Mouse (Mus musculus): ENCODE measurements around the gene Ewsr1. TPM values are rescaled to one million over a fixed set of nuclear protein-coding genes. Genes with fewer than 3 reads are reported as not detected.

Gene Ewsr1
- polyA plus RNA-seq, 1 experiment from 2014 or later, result 884 TPM

DNA sequence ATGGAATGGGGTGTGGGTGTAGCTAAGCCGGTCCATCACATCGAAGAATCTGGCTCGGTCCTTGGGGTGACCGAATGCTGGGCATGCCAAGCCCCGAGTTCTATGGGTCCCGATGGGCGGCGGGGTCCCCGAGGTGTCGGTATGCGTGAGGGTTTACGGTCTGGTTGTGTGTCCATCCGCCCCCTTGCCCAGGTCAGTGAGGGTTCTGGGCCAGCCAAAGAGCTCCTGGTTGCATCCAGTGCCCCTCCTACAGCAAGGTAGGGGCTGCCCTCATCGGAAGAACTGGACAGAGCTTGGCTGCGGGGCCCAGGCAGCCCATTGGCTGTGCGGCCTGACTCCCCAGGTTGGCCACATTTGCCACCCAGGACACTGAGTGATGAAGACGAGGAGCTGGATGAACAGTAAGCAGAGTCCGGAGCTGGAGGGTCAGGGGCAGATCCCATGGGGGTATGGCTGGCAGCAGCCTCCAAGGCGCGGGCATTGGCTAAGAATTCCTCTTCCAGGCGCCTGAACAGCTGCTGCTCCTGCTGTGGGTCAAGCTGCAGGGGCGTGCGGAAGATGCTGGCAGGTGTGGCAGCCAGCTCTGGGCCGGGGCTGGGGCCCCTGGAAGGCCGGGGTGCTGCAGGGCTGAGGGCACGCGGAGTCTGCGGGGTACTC lies 38.2 kb downstream of the Ewsr1 start:
- peak overlapping the region; percentile 32 for H3K4me3 ChIP-seq (ENCODE audit: low read length)
- no peak for ATAC-seq (ENCODE audit: low FRiP score, low TSS enrichment)
- H3K4me2 ChIP-seq (replicated peaks; ENCODE audit: low read depth, low read length), result peak overlapping the region; percentile 68
- WGBS, result 63% methylated on average over 28 of the region's 28 CpGs
- H3K36me3 ChIP-seq (ENCODE audit: insufficient read depth, low read length), result no peaks in the 10 kb centered on the region
- no peak overlapping the region for H3K9ac ChIP-seq (replicated peaks; ENCODE audit: low read length)
- H3K27ac ChIP-seq (ENCODE audit: low read length), result no peak overlapping the region
- peaks cover 48% of the 10 kb centered on the region for H3K27me3 ChIP-seq (ENCODE audit: insufficient read depth, low read length)
- peaks cover 74% of the 10 kb centered on the region for H3K4me1 ChIP-seq (ENCODE audit: insufficient read depth, low read length)
- H3K9me3 ChIP-seq (ENCODE audit: low read length), result no peaks in the 10 kb centered on the region

DNA sequence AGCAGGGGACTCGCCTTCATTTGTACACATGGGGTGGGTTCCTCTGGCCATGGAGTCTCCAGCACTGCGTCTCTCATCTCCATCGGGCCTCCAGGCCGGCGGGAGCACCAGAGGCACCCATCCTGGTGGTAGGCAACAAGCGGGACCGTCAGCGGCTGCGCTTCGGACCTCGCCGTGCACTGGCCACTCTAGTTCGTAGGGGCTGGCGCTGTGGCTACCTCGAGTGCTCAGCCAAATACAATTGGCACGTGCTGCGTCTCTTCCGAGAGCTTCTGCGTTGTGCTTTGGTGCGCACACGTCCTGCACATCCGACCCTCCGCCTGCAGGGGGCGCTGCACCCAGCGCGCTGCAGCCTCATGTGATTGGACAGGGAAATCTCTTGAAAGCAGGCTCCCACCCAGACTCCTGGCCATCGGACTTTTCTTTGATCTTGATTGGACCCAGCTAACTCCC lies 39.3 kb downstream of the Ewsr1 start:
- no peak overlapping the region for H3K9ac ChIP-seq (replicated peaks; ENCODE audit: low read length)
- H3K27ac ChIP-seq (ENCODE audit: low read length), result no peak overlapping the region
- no peaks in the 10 kb centered on the region for H3K9me3 ChIP-seq (ENCODE audit: low read length)
- WGBS, result 13% methylated on average over 27 of the region's 27 CpGs
- ATAC-seq (ENCODE audit: low FRiP score, low TSS enrichment), result no peak
- H3K27me3 ChIP-seq (ENCODE audit: insufficient read depth, low read length), result peaks cover 48% of the 10 kb centered on the region
- H3K4me3 ChIP-seq (ENCODE audit: low read length), result no peak overlapping the region
- H3K4me1 ChIP-seq (ENCODE audit: insufficient read depth, low read length), result peaks cover 72% of the 10 kb centered on the region
- no peak overlapping the region for H3K4me2 ChIP-seq (replicated peaks; ENCODE audit: low read depth, low read length)
- H3K36me3 ChIP-seq (ENCODE audit: insufficient read depth, low read length), result no peaks in the 10 kb centered on the region

DNA sequence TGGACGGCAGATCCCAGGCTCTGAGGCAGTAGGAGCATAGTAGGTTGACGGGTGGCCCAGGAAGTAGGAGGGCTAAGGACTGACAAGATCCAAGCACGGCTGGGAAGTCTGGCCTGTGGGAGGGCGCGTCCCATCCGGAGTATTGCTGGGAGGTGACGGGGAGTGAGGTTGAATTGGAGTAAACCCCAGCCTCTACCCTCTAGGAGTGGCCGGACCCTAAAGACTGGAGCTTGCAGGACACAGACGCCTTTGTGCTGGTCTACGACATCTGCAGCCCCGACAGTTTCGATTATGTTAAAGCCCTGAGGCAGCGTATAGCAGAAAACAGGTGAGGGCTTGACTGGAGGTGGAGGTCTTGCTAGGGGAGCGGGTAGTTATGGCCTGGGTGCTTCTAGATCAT lies 39.8 kb downstream of the Ewsr1 start:
- no peak for ATAC-seq (ENCODE audit: low FRiP score, low TSS enrichment)
- H3K9ac ChIP-seq (replicated peaks; ENCODE audit: low read length), result no peak overlapping the region
- 0 out of 2 replicates have a peak overlapping the region, but pooled peaks have one; percentile 7 for H3K4me2 ChIP-seq (replicated peaks; ENCODE audit: low read depth, low read length)
- H3K4me1 ChIP-seq (ENCODE audit: insufficient read depth, low read length), result peaks cover 68% of the 10 kb centered on the region
- H3K36me3 ChIP-seq (ENCODE audit: insufficient read depth, low read length), result no peaks in the 10 kb centered on the region
- peaks cover 48% of the 10 kb centered on the region for H3K27me3 ChIP-seq (ENCODE audit: insufficient read depth, low read length)
- H3K4me3 ChIP-seq (ENCODE audit: low read length), result no peak overlapping the region
- 20% methylated on average over 14 of the region's 14 CpGs for WGBS
- no peaks in the 10 kb centered on the region for H3K9me3 ChIP-seq (ENCODE audit: low read length)
- no peak overlapping the region for H3K27ac ChIP-seq (ENCODE audit: low read length)

DNA sequence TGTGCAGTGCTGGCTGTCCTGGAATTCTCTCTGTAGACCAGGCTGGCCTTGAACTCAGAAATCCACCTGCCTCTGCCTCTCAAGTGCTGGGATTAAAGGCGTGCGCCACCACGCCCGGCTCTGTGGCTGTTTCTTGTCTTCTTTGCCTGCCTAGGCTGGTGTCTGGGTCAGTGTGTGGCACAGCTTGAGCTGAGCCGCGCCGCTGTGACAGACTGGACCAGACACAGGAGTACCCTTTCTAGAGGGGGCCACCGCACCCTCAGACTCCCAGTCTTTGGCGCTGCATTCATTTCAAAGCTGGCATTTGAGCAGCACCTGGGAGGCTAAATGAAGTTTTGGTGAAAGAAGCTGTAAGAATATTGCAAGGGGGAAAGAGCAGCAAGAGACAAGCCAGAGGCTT lies 40.3 kb downstream of the Ewsr1 start:
- H3K27ac ChIP-seq (ENCODE audit: low read length), result no peak overlapping the region
- H3K4me2 ChIP-seq (replicated peaks; ENCODE audit: low read depth, low read length), result 0 out of 2 replicates have a peak overlapping the region, but pooled peaks have one; percentile 93
- H3K9ac ChIP-seq (replicated peaks; ENCODE audit: low read length), result no peak overlapping the region
- ATAC-seq (ENCODE audit: low FRiP score, low TSS enrichment), result no peak
- peaks cover 48% of the 10 kb centered on the region for H3K27me3 ChIP-seq (ENCODE audit: insufficient read depth, low read length)
- WGBS, result 37% methylated on average over 9 of the region's 9 CpGs
- peaks cover 65% of the 10 kb centered on the region for H3K4me1 ChIP-seq (ENCODE audit: insufficient read depth, low read length)
- no peak overlapping the region for H3K4me3 ChIP-seq (ENCODE audit: low read length)
- H3K36me3 ChIP-seq (ENCODE audit: insufficient read depth, low read length), result no peaks in the 10 kb centered on the region
- no peaks in the 10 kb centered on the region for H3K9me3 ChIP-seq (ENCODE audit: low read length)

GRCm38 (mm10) chr11:5057856-5058641 lies 41.0 kb downstream of the Ewsr1 start, which contains the start of gene Rasl10a:
Rasl10a (plus strand) TSS chr11:5058128.
- H3K4me1 ChIP-seq (ENCODE audit: insufficient read depth, low read length), result peaks cover 59% of the 10 kb centered on the region
- ATAC-seq (ENCODE audit: low FRiP score, low TSS enrichment), result no peak; the same call in 1 of the 2 replicates
- no peaks in the 10 kb centered on the region for H3K36me3 ChIP-seq (ENCODE audit: insufficient read depth, low read length)
- no peak within 1 kb of the TSS for H3K27ac ChIP-seq (ENCODE audit: low read length)
- H3K4me2 ChIP-seq (replicated peaks; ENCODE audit: low read depth, low read length), result peak within 1 kb of the TSS; percentile 93
- peaks cover 46% of the 10 kb centered on the region for H3K27me3 ChIP-seq (ENCODE audit: insufficient read depth, low read length)
- peak within 1 kb of the TSS; percentile 63 for H3K9ac ChIP-seq (replicated peaks; ENCODE audit: low read length)
- 1% methylated on average over 76 of the region's 77 CpGs for WGBS
- H3K4me3 ChIP-seq (ENCODE audit: low read length), result peak within 1 kb of the TSS; percentile 55
- H3K9me3 ChIP-seq (ENCODE audit: low read length), result no peaks in the 10 kb centered on the region

- Histone ChIP-seq H3K36me3 (ENCODE audit: insufficient read depth, low read length) (no peaks in the 10 kb centered on the region), H3K4me3 (ENCODE audit: low read length) (peak overlapping the region; percentile 55), H3K4me2 (replicated peaks; ENCODE audit: low read depth, low read length) (peak overlapping the region; percentile 93), H3K27me3 (ENCODE audit: insufficient read depth, low read length) (peaks cover 40% of the 10 kb centered on the region), H3K9me3 (ENCODE audit: low read length) (no peaks in the 10 kb centered on the region), H3K9ac (replicated peaks; ENCODE audit: low read length) (0 out of 2 replicates have a peak overlapping the region, but pooled peaks have one; percentile 63), H3K27ac (ENCODE audit: low read length) (no peak overlapping the region), H3K4me1 (ENCODE audit: insufficient read depth, low read length) (peaks cover 54% of the 10 kb centered on the region)
- ATAC-seq (ENCODE audit: low FRiP score, low TSS enrichment), result no peak
- WGBS, result 12% methylated on average over 8 of the region's 8 CpGs
Observed at GRCm38 (mm10) chr11:5057541-5057855, 41.6 kb downstream of the Ewsr1 start.

DNA sequence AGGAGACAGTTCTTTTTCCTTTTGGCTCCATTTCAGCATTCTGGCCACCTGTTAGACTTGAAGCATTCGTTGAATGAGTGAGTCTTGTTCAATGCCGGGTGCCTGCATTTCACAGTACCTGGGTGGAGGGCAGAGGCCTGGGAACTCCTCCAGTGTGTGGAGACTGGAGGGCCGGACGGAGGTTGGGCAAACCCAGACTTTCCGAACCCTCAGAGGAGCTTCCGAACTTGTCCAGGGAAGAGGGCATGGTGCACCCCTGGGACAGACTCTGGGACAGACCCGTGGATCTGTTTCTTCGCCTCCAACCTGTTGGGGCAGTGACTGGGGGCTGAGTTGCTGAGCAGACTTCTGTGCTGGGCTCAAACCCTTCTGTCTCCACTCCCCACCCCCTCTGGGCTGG lies 42.0 kb downstream of the Ewsr1 start:
- peaks cover 50% of the 10 kb centered on the region for H3K4me1 ChIP-seq (ENCODE audit: insufficient read depth, low read length)
- ATAC-seq (ENCODE audit: low FRiP score, low TSS enrichment), result no peak
- H3K27ac ChIP-seq (ENCODE audit: low read length), result no peak overlapping the region
- no peaks in the 10 kb centered on the region for H3K9me3 ChIP-seq (ENCODE audit: low read length)
- 0 out of 2 replicates have a peak overlapping the region, but pooled peaks have one; percentile 15 for H3K9ac ChIP-seq (replicated peaks; ENCODE audit: low read length)
- H3K4me2 ChIP-seq (replicated peaks; ENCODE audit: low read depth, low read length), result no peak overlapping the region
- H3K36me3 ChIP-seq (ENCODE audit: insufficient read depth, low read length), result no peaks in the 10 kb centered on the region
- WGBS, result 63% methylated on average over 8 of the region's 8 CpGs
- H3K27me3 ChIP-seq (ENCODE audit: insufficient read depth, low read length), result peaks cover 40% of the 10 kb centered on the region
- no peak overlapping the region for H3K4me3 ChIP-seq (ENCODE audit: low read length)

DNA sequence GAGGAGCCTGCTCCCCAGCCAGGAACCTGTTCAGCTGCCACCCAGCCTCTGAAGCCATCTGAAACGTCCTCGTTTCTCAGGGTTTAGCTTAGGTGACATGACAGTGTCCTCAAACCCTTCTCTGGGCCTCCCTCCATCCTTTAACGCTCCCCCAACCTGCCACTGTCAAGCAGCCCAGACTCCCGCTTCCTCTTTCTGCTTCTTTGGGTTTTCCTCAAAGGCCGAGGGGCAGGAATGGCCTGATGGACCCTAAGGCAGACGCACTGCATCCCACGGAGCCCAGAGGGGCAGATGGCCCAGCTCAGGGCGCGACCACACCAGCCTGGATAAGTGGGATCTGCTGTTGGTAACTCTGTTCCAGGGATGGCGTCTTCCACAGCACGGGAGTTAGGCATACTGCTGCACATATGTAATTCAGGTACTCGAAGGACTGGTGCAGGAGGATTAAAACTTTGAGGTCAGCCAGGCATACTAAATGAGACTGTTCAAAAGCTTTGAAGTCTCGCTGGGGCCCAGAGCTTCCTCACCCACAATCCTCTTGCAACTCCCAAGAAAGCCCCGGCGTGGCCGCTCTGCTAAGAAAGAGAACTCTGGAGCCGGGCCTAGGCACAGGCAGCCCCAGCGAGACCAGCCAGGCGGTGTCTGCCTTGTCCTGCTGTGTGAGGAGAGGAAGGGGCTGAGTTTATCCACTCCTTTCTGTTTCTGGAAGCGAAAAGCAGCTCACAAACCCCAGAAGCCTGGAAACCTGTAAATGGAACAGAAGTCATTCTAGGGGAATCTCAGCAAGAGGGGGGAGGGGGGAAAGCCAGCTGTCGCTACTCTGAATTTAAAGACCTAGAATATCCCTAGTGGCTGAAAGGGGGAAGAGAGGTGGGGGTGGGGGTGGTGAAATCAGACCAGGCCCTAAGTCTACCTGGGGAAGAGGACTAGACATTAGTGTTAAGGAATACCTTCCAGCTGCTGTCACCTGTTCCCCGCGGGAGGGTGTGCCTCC lies 42.8 kb downstream of the Ewsr1 start:
- 36% methylated on average over 23 of the region's 23 CpGs for WGBS
- H3K4me1 ChIP-seq (ENCODE audit: insufficient read depth, low read length), result peaks cover 46% of the 10 kb centered on the region
- no peak overlapping the region for H3K4me3 ChIP-seq (ENCODE audit: low read length)
- no peak overlapping the region for H3K4me2 ChIP-seq (replicated peaks; ENCODE audit: low read depth, low read length)
- H3K27ac ChIP-seq (ENCODE audit: low read length), result no peak overlapping the region
- H3K9me3 ChIP-seq (ENCODE audit: low read length), result no peaks in the 10 kb centered on the region
- peaks cover 40% of the 10 kb centered on the region for H3K27me3 ChIP-seq (ENCODE audit: insufficient read depth, low read length)
- no peaks in the 10 kb centered on the region for H3K36me3 ChIP-seq (ENCODE audit: insufficient read depth, low read length)
- H3K9ac ChIP-seq (replicated peaks; ENCODE audit: low read length), result peak overlapping the region; percentile 42; the same call in 1 of the 2 replicates
- ATAC-seq (ENCODE audit: low FRiP score, low TSS enrichment), result no peak

DNA sequence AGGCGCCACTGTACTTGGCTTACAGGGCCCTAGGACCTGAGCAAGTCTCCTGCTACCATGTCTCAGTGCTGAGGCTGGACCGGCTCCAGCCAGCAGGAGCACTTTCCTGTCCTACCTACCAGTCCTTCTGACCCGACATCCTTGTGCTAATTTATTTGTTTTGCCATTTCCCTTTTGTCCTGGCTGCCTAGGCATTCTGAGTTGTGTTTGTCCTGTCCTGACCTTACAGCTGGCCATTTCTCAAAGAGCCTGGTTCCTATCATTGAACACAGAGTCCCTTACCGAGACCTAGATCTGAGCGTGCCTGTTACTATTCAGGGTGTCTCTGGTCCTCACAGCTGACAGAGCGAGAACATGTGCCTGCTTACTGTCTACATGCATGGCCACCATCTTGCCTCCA lies 44.2 kb downstream of the Ewsr1 start:
- ATAC-seq (ENCODE audit: low FRiP score, low TSS enrichment), result no peak
- H3K4me3 ChIP-seq (ENCODE audit: low read length), result no peak overlapping the region
- no peak overlapping the region for H3K27ac ChIP-seq (ENCODE audit: low read length)
- H3K9ac ChIP-seq (replicated peaks; ENCODE audit: low read length), result no peak overlapping the region
- H3K27me3 ChIP-seq (ENCODE audit: insufficient read depth, low read length), result peaks cover 26% of the 10 kb centered on the region
- H3K4me1 ChIP-seq (ENCODE audit: insufficient read depth, low read length), result peaks cover 42% of the 10 kb centered on the region
- 64% methylated on average over 6 of the region's 6 CpGs for WGBS
- H3K4me2 ChIP-seq (replicated peaks; ENCODE audit: low read depth, low read length), result no peak overlapping the region
- H3K9me3 ChIP-seq (ENCODE audit: low read length), result no peaks in the 10 kb centered on the region
- no peaks in the 10 kb centered on the region for H3K36me3 ChIP-seq (ENCODE audit: insufficient read depth, low read length)
